Mouse (Mus musculus) cortical plate, adult 2 months (tissue): Measurements from ENCODE around the gene Scube1.

ENCODE experiments used
- CTCF ChIP-seq: fragments of 200-500 bp; IDR thresholded peaks from 2 replicates; pipeline ENCODE4 v1.5.1; 2011; ENCODE audit warnings: mild to moderate bottlenecking, control low read depth, low read length; ENCODE audit not compliant: insufficient read depth; ENCODE audit errors: extremely low read depth
- POLR2A ChIP-seq: fragments of 200-500 bp; IDR thresholded peaks from 2 replicates; pipeline ENCODE4 v1.6.1; 2011; ENCODE audit warnings: mild to moderate bottlenecking, low read length, control low read depth; ENCODE audit not compliant: insufficient read depth; ENCODE audit errors: extremely low read depth

GRCm38 (mm10) chr15:83677098-83677497, 47.7 kb downstream of the Scube1 start:
- TF ChIP-seq CTCF (no peak), POLR2A (no peak)
